Mouse (Mus musculus): Measurements from ENCODE around the gene B3galt2.

- no peak for TF ChIP-seq POLR2A (IDR thresholded peaks at IDR 0.05; ENCODE audit: borderline replicate concordance, insufficient read depth, low read length)
- no peak for TF ChIP-seq CTCF (IDR thresholded peaks at IDR 0.05; ENCODE audit: borderline replicate concordance, insufficient read depth, low read depth, low read length)
Observed at GRCm38 (mm10) chr1:143684849-143685248, 44.4 kb downstream of the B3galt2 start.
